Mouse (Mus musculus): ENCODE results near the gene Gm49322.

DNA sequence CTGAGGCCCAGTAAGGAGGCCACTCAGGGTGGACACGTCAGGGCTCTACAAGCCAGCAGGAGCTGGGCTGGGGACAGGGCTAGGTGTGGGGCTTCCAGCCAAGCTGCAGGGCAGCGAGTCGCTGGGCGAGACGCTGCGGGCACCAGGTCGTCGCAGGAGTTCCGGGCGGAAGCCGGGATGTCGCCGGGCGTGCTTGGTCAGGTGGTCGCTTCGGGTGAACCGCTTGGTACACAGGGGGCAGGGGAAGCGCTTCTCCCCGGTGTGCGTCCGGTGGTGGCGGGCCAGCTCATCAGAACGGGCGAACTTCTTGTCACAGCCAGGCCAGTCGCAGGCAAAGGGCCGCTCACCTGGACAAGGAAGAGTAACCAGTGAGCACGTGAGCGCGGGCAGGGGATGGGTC is 36.9 kb upstream of the Gm49322 start:
- TF ChIP-seq CTCF (IDR thresholded peaks at IDR 0.05): no peak
- no peak for TF ChIP-seq EP300 (IDR thresholded peaks at IDR 0.05)

Data from lung, postnatal 0 days (tissue).